Mouse (Mus musculus): ENCODE measurements around the gene Abcc1. TPM values are rescaled to one million over a fixed set of nuclear protein-coding genes. Genes with fewer than 3 reads are reported as not detected.

Gene Abcc1
- polyA plus RNA-seq, 1 experiment from 2014 or later = 5.0 TPM

DNA sequence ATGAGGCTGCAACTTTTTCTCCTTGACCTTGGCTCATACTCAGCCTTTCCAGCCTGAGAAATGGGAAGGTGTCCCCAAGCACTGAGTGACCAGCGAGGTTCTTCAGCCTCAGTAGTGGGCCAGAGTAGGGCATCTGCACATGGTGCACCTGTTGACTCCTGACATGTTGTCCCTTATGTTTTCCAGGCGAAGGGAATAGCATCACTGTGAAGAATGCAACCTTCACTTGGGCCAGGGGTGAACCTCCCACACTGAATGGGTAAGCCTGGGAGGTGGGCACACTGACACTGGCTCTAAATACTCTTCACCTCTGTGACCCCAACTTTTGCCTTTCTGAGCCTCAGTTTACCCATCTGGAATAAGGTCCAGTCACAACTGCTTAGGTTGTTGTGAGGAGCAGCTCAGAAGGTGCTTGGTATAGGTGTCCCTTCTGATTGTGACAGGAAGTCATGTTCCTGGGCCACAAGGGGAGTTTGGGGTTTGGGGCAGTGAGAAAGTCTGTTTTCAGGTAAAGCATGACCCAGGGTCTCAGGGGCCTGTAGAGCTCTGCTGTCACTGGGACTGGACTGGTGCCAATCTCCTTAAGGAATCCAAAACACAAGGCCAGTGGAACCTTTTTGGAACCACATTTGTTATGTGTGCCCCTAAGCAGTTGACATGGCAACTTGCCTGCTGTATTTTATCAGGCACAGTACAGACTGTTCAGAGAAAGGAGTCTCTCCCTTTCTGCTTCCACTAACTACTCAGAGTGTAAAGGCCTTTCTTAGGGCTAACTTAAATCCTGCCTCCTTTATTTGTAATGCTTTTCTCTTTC is 78.7 kb downstream of the Abcc1 start:
- Histone ChIP-seq H3K27me3 (replicated peaks; ENCODE audit: insufficient read depth, low read length) (no peaks in the 10 kb centered on the region), H3K9ac (replicated peaks; ENCODE audit: low read depth) (no peak overlapping the region)

DNA sequence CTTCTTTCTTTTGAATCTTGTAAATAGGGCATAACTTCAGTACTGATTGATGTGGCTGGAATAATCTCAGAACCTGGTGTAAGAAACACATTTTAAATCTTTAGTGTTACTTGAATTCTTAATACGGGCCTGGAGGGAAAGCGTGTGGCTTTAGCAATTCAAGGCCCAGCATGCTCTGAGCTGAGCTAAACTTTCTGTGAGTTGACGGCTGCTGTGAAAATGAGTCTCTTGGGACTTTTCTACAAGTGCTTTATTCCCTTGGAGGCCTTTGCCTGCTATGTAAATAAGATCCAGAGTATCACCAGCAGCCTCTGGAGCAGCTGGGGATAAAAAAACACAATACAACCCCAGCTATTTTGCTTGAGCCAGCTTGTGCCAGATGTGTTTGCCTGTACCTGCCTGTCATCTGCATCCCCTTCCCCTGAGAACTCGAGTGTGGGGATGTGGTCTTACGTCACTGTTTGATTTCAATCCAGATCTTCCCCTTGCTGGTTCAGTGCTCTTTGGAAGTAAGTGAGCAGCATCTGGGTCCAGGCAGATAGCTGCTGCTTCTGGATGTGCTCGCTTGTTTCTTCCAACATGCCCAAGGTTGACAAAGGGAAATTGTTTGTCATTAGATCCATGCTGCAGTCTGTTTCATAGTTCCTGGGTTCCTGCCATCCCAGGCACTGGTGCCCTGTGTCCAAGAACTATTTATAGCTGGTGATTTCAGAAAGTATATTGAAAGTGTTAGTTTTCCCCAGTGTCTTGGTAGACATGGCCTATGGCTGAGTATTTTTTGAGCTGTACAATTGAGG is 82.9 kb downstream of the Abcc1 start:
- no peak overlapping the region for H3K4me2 ChIP-seq (replicated peaks; ENCODE audit: low read depth, low read length)
- no peak overlapping the region for H3K9ac ChIP-seq (replicated peaks; ENCODE audit: low read depth)
- H3K27ac ChIP-seq (ENCODE audit: low read length) = no peak overlapping the region
- TF ChIP-seq EP300 (IDR thresholded peaks at IDR 0.05) (no peak), CTCF (IDR thresholded peaks at IDR 0.05) (no peak)
- no peaks in the 10 kb centered on the region for H3K4me1 ChIP-seq (ENCODE audit: insufficient read depth, low read depth, low read length)
- no peak overlapping the region for H3K4me3 ChIP-seq (ENCODE audit: low read depth, low read length)
- H3K36me3 ChIP-seq (ENCODE audit: insufficient read depth, low read length) = no peaks in the 10 kb centered on the region
- ATAC-seq = peak; percentile 38; the same call in 1 of the 2 replicates
- WGBS = 62% methylated on average over 6 of the region's 6 CpGs
- no peaks in the 10 kb centered on the region for H3K9me3 ChIP-seq (ENCODE audit: low read length)
- H3K27me3 ChIP-seq (replicated peaks; ENCODE audit: insufficient read depth, low read length) = no peaks in the 10 kb centered on the region
- DNase-seq (ENCODE audit: low spot score) = peak; percentile 15

More for the DNA sequence above, 78.7 kb downstream of the Abcc1 start:
- no peaks in the 10 kb centered on the region for H3K9me3 ChIP-seq (ENCODE audit: low read length)
- no peak overlapping the region for H3K4me2 ChIP-seq (replicated peaks; ENCODE audit: low read depth, low read length)
- no peaks in the 10 kb centered on the region for H3K4me1 ChIP-seq (ENCODE audit: insufficient read depth, low read depth, low read length)
- DNase-seq (ENCODE audit: low spot score) (no peak), ATAC-seq (no peak)
- no peak overlapping the region for H3K27ac ChIP-seq (ENCODE audit: low read length)
- WGBS = 86% methylated on average over 2 of the region's 2 CpGs
- no peaks in the 10 kb centered on the region for H3K36me3 ChIP-seq (ENCODE audit: insufficient read depth, low read length)
- TF ChIP-seq EP300 (IDR thresholded peaks at IDR 0.05) (no peak), CTCF (IDR thresholded peaks at IDR 0.05) (no peak)
- H3K4me3 ChIP-seq (ENCODE audit: low read depth, low read length) = no peak overlapping the region

DNA sequence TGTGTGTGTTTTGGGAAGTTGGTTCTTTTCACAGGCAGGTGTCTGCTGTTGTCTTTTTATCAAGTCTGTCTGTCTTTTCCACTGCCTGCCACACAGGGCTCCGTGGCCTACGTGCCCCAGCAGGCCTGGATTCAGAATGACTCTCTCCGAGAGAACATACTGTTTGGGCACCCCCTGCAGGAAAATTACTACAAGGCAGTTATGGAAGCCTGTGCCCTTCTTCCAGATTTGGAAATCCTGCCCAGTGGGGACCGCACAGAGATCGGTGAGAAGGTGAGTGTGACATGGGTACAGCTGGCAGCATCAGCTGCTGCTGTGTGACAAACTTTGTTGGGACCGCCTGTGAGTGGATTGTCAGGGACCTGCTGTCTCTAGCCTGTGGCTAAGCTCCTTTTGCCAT is 83.8 kb downstream of the Abcc1 start:
- no peaks in the 10 kb centered on the region for H3K4me1 ChIP-seq (ENCODE audit: insufficient read depth, low read depth, low read length)
- H3K27ac ChIP-seq (ENCODE audit: low read length) = no peak overlapping the region
- no peak overlapping the region for H3K4me2 ChIP-seq (replicated peaks; ENCODE audit: low read depth, low read length)
- no peak overlapping the region for H3K4me3 ChIP-seq (ENCODE audit: low read depth, low read length)
- 86% methylated on average over 6 of the region's 6 CpGs for WGBS
- no peaks in the 10 kb centered on the region for H3K36me3 ChIP-seq (ENCODE audit: insufficient read depth, low read length)
- H3K9me3 ChIP-seq (ENCODE audit: low read length) = no peaks in the 10 kb centered on the region
- no peaks in the 10 kb centered on the region for H3K27me3 ChIP-seq (replicated peaks; ENCODE audit: insufficient read depth, low read length)
- H3K9ac ChIP-seq (replicated peaks; ENCODE audit: low read depth) = no peak overlapping the region
- TF ChIP-seq CTCF (IDR thresholded peaks at IDR 0.05) (peak; percentile 41), EP300 (IDR thresholded peaks at IDR 0.05) (no peak)
- DNase-seq (ENCODE audit: low spot score) = no peak
- no peak for ATAC-seq

DNA sequence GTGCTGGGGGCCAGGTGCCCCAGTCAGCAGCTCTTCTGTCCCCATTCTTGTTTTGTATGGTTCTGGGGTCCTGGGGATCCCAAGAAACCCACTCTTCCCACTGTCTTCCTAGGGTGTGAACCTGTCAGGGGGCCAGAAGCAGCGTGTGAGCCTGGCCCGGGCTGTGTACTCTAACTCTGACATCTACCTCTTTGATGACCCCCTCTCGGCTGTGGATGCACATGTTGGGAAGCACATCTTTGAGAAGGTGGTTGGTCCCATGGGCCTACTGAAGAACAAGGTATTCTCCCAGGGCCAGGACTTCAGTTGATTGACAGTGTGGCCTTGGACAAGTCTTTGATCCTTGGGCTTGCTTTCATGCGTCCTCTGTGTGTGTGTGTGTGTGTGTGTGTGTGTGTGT is 86.0 kb downstream of the Abcc1 start:
- WGBS = 92% methylated on average over 4 of the region's 4 CpGs
- H3K4me1 ChIP-seq (ENCODE audit: insufficient read depth, low read depth, low read length) = no peaks in the 10 kb centered on the region
- no peaks in the 10 kb centered on the region for H3K27me3 ChIP-seq (replicated peaks; ENCODE audit: insufficient read depth, low read length)
- no peak overlapping the region for H3K4me2 ChIP-seq (replicated peaks; ENCODE audit: low read depth, low read length)
- DNase-seq (ENCODE audit: low spot score) (no peak), ATAC-seq (no peak)
- no peaks in the 10 kb centered on the region for H3K9me3 ChIP-seq (ENCODE audit: low read length)
- no peaks in the 10 kb centered on the region for H3K36me3 ChIP-seq (ENCODE audit: insufficient read depth, low read length)
- no peak overlapping the region for H3K9ac ChIP-seq (replicated peaks; ENCODE audit: low read depth)
- no peak overlapping the region for H3K4me3 ChIP-seq (ENCODE audit: low read depth, low read length)
- TF ChIP-seq EP300 (IDR thresholded peaks at IDR 0.05) (no peak), CTCF (IDR thresholded peaks at IDR 0.05) (no peak)
- H3K27ac ChIP-seq (ENCODE audit: low read length) = no peak overlapping the region

DNA sequence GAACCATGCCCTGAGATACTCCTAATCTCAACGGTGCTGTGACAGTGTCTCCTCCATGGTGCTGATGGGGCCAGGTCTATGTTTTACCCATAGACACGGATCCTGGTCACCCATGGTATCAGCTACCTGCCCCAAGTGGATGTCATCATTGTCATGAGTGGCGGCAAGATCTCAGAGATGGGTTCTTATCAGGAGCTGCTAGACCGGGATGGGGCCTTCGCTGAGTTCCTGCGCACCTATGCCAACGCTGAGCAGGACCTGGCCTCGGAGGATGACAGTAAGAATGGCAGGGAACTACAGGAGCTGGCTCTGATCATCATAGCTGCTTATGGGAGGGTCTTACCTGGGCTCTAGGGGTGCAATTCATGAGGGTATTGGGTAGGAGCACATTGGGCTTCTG is 86.9 kb downstream of the Abcc1 start:
- H3K27me3 ChIP-seq (replicated peaks; ENCODE audit: insufficient read depth, low read length) = no peaks in the 10 kb centered on the region
- 96% methylated on average over 8 of the region's 8 CpGs for WGBS
- no peaks in the 10 kb centered on the region for H3K4me1 ChIP-seq (ENCODE audit: insufficient read depth, low read depth, low read length)
- no peak for ATAC-seq
- no peak overlapping the region for H3K4me2 ChIP-seq (replicated peaks; ENCODE audit: low read depth, low read length)
- no peak for DNase-seq (ENCODE audit: low spot score)
- no peak for TF ChIP-seq EP300 (IDR thresholded peaks at IDR 0.05)
- TF ChIP-seq CTCF (IDR thresholded peaks at IDR 0.05) = no peak
- no peaks in the 10 kb centered on the region for H3K36me3 ChIP-seq (ENCODE audit: insufficient read depth, low read length)
- no peaks in the 10 kb centered on the region for H3K9me3 ChIP-seq (ENCODE audit: low read length)
- no peak overlapping the region for H3K4me3 ChIP-seq (ENCODE audit: low read depth, low read length)
- no peak overlapping the region for H3K9ac ChIP-seq (replicated peaks; ENCODE audit: low read depth)
- H3K27ac ChIP-seq (ENCODE audit: low read length) = no peak overlapping the region

DNA sequence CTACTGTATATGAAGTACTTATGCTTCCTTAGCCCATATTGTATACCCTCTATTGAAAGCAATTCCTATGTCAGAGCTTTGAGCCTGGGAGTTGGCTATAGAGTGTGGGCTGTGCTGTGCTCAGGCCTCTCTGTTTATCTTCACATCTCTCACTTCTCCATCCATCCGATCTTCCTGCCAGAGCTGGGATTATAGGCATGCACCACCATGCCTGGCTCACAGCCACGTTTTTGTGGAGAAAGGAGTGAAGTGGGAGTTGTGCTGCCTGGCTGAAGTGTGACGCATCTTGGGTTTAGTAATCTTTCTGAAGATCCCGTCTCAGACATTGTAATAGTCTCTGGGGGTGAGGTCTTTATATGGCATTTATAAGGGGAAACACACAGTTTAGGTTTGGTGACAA is 88.5 kb downstream of the Abcc1 start:
- Histone ChIP-seq H3K4me2 (replicated peaks; ENCODE audit: low read depth, low read length) (no peak overlapping the region), H3K27me3 (replicated peaks; ENCODE audit: insufficient read depth, low read length) (no peaks in the 10 kb centered on the region), H3K4me1 (ENCODE audit: insufficient read depth, low read depth, low read length) (no peaks in the 10 kb centered on the region), H3K27ac (ENCODE audit: low read length) (no peak overlapping the region), H3K4me3 (ENCODE audit: low read depth, low read length) (no peak overlapping the region), H3K9me3 (ENCODE audit: low read length) (no peaks in the 10 kb centered on the region), H3K36me3 (ENCODE audit: insufficient read depth, low read length) (no peaks in the 10 kb centered on the region), H3K9ac (replicated peaks; ENCODE audit: low read depth) (no peak overlapping the region)
- 75% methylated on average over 4 of the region's 4 CpGs for WGBS
- TF ChIP-seq CTCF (IDR thresholded peaks at IDR 0.05) (no peak), EP300 (IDR thresholded peaks at IDR 0.05) (no peak)
- ATAC-seq = peak; percentile 27; the same call in 1 of the 2 replicates
- peak; percentile 17 for DNase-seq (ENCODE audit: low spot score)
